Mouse (Mus musculus) lung, postnatal 0 days (tissue): ENCODE data around the gene Dffa. TPM values are rescaled to one million over a fixed set of nuclear protein-coding genes. Genes with fewer than 3 reads are reported as not detected.
"Not testable (repeated sequence)": the region's sequence is repeated elsewhere in the genome, so short reads cannot be mapped to it uniquely, and the experiment has no call there.

Experiments
- ATAC-seq: fragments of 200-750 bp; cut with Nextera tagmentation; 2 replicates; pipeline ENCODE4 v1.8.0; 2017; ENCODE audit warnings: moderate library complexity
- DNase-seq: peaks from one replicate; pipeline ENCODE4 v3.0.0-alpha.2; 2016; ENCODE audit warnings: low spot score
- H3K27ac ChIP-seq: fragments of 300-500 bp; sonication (generic); 2 replicates; pipeline ENCODE4 v1.5.1; 2014; ENCODE audit warnings: antibody characterized with exemption, mild to moderate bottlenecking, low read length, mixed read lengths
- H3K27me3 ChIP-seq: fragments of 300-500 bp; sonication (generic); replicated peaks from 2 replicates; pipeline ENCODE4 v1.6.1; 2014; ENCODE audit warnings: low read length, mixed read lengths; ENCODE audit not compliant: insufficient read depth
- H3K36me3 ChIP-seq: fragments of 300-500 bp; sonication (generic); 2 replicates; pipeline ENCODE4 v1.6.1; 2014; ENCODE audit warnings: low read length, mixed read lengths; ENCODE audit not compliant: insufficient read depth
- H3K4me1 ChIP-seq: fragments of 300-500 bp; sonication (generic); 2 replicates; pipeline ENCODE4 v1.6.1; 2014; ENCODE audit warnings: antibody characterized with exemption, low read depth, low read length, mixed read lengths; ENCODE audit not compliant: insufficient read depth
- H3K4me2 ChIP-seq: fragments of 300-500 bp; sonication (generic); replicated peaks from 2 replicates; pipeline ENCODE4 v1.6.1; 2014; ENCODE audit warnings: low read depth, mild to moderate bottlenecking, low read length, moderate library complexity, mixed read lengths
- H3K4me3 ChIP-seq: fragments of 300-500 bp; sonication (generic); 2 replicates; pipeline ENCODE4 v1.5.1; 2014; ENCODE audit warnings: low read depth, low read length
- H3K9ac ChIP-seq: fragments of 300-500 bp; sonication (generic); replicated peaks from 2 replicates; pipeline ENCODE4 v1.6.1; 2014; ENCODE audit warnings: low read depth, mild to moderate bottlenecking
- H3K9me3 ChIP-seq: fragments of 300-500 bp; sonication (generic); 2 replicates; pipeline ENCODE4 v1.6.1; 2016; ENCODE audit warnings: low read length, mixed read lengths
- CTCF ChIP-seq: IDR thresholded peaks from 2 replicates; pipeline ENCODE4 v1.5.1; 2016; ENCODE audit warnings: antibody characterized with exemption, mild to moderate bottlenecking
- EP300 ChIP-seq: IDR thresholded peaks from 2 replicates; pipeline ENCODE4 v1.6.1; 2016; ENCODE audit warnings: antibody characterized with exemption, mild to moderate bottlenecking, control low read depth
- WGBS: fragments of 180-500 bp; shearing (Covaris S2); extraction: QIAGEN DNeasy Blood & Tissue Kit; methylation state at CpG from one replicate; pipeline ENCODE4 v1.1.7; 2014; 5-methylcytosine and 5-hydroxymethylcytosine counted together
- polyA plus RNA-seq: library from polyadenylated mRNA; unstranded; fragments of >200 nt; fragmentation: Nextera tagmentation; extraction: Ambion mirVana; gene quantifications from 2 replicates; pipeline ENCODE4 v1.2.1, GENCODE M21; 2015

Dffa gene
- polyA plus RNA-seq, 1 experiment from 2014 or later: 21.5 TPM

DNA sequence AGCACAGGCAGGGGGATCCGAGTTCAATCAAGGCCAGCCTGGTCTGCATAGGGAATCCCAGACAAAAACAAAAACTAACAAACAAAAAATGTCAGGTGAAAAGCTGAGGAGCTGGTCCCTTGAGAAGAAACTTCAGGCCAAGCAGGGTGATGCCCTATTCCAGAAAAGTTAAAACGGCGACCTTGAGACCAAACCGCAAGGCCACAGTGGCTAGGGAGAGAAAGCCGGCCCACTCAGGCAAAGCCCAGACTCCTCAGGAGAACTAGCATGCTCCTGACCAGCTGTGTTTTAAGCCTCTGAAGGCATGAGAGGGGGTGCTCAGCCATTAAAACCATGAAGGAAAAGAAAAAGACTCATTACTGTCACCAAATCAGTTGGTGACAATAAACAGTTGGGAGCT is 18.6 kb upstream of the Dffa start:
- no peak overlapping the region for H3K9ac ChIP-seq
- H3K4me2 ChIP-seq: no peak overlapping the region
- 83% methylated on average over 5 of the region's 5 CpGs for WGBS
- ATAC-seq: no peak
- no peak overlapping the region for H3K4me3 ChIP-seq
- no peaks in the 10 kb centered on the region for H3K27me3 ChIP-seq
- H3K36me3 ChIP-seq: no peaks in the 10 kb centered on the region
- H3K27ac ChIP-seq: no peak overlapping the region
- TF ChIP-seq CTCF (no peak), EP300 (no peak)
- peaks cover 4% of the 10 kb centered on the region; the same call in 1 of the 2 replicates for H3K4me1 ChIP-seq
- H3K9me3 ChIP-seq: no peaks in the 10 kb centered on the region
- no peak for DNase-seq

DNA sequence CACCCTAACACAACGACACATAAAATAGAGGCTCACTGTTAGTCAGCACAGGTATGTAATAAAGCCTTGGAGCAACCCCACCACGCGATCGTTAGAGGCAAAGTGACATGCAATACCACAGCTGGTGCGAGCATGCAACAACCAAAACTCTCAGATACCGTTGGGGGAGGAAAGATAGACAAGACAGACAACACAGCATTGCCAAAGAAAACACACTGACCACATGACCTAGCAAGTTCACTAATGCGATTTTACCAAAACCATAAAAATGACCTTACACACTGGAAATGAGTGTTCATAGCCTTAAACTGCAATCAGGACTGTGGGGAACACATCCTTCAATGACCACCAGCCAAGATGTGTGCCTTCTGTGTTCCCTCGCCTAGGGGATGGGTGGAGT is 12.6 kb upstream of the Dffa start:
- DNase-seq (no peak), ATAC-seq (no peak)
- Histone ChIP-seq H3K4me1 (no peaks in the 10 kb centered on the region), H3K9ac (no peak overlapping the region), H3K9me3 (no peaks in the 10 kb centered on the region), H3K36me3 (no peaks in the 10 kb centered on the region), H3K4me3 (no peak overlapping the region), H3K27ac (no peak overlapping the region), H3K4me2 (no peak overlapping the region), H3K27me3 (no peaks in the 10 kb centered on the region)
- WGBS: 89% methylated on average over 8 of the region's 8 CpGs
- TF ChIP-seq EP300 (no peak), CTCF (no peak)

DNA sequence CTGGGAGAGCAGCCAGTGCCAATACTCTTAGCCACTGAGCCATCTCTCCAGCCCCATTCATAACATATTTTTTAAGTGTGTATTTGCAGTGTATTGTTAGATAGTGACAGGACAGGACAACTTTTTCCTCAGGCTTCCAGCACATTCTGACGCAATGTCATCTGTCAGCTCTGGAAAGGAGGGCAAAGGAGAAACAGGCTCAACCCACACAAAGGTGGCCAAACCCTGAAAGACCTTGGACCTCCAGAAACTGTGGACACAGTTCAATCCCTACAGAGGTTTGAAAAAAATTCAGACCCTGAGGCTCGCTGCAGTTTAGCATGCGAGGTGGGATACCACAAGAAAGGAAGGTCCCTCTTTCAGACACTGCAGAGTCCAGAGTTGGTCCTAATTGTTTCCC is 6.0 kb upstream of the Dffa start:
- Histone ChIP-seq H3K9me3 (no peaks in the 10 kb centered on the region), H3K36me3 (no peaks in the 10 kb centered on the region), H3K4me2 (0 out of 2 replicates have a peak overlapping the region, but pooled peaks have one; percentile 80), H3K27ac (no peak overlapping the region), H3K4me3 (no peak overlapping the region), H3K4me1 (peaks cover 13% of the 10 kb centered on the region; the same call in 1 of the 2 replicates), H3K9ac (no peak overlapping the region), H3K27me3 (no peaks in the 10 kb centered on the region)
- DNase-seq (no peak), ATAC-seq (no peak)
- TF ChIP-seq CTCF: no peak
- TF ChIP-seq EP300: no peak
- 76% methylated on average over 3 of the region's 3 CpGs for WGBS

DNA sequence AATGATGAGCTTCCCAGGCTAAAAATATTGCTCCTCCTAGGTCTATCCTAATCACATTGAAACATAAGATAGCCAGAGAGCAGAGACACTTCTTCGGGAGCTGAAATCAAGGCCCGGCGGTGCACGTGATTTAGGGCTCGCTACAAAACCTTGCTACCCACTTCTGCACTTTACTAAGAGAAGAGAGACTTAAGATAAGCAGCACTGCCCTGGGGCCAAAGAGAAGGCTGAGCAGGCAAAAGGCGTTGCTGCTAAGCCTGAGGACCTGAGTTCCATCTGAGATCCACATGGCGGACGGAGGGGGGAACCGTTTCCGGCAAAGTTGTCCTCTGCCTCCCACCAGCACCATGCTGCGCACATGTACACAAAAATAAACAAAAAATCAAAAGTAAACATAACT is 5.4 kb upstream of the Dffa start:
- Histone ChIP-seq H3K4me3 (peak overlapping the region; percentile 96), H3K9ac (peak overlapping the region; percentile 76; the same call in 1 of the 2 replicates), H3K9me3 (no peaks in the 10 kb centered on the region), H3K27ac (no peak overlapping the region), H3K4me2 (peak overlapping the region; percentile 80), H3K36me3 (no peaks in the 10 kb centered on the region), H3K27me3 (no peaks in the 10 kb centered on the region), H3K4me1 (peaks cover 13% of the 10 kb centered on the region; the same call in 1 of the 2 replicates)
- ATAC-seq (no peak), DNase-seq (no peak)
- no peak for TF ChIP-seq EP300
- TF ChIP-seq CTCF: no peak
- 6% methylated on average over 11 of the region's 11 CpGs for WGBS

DNA sequence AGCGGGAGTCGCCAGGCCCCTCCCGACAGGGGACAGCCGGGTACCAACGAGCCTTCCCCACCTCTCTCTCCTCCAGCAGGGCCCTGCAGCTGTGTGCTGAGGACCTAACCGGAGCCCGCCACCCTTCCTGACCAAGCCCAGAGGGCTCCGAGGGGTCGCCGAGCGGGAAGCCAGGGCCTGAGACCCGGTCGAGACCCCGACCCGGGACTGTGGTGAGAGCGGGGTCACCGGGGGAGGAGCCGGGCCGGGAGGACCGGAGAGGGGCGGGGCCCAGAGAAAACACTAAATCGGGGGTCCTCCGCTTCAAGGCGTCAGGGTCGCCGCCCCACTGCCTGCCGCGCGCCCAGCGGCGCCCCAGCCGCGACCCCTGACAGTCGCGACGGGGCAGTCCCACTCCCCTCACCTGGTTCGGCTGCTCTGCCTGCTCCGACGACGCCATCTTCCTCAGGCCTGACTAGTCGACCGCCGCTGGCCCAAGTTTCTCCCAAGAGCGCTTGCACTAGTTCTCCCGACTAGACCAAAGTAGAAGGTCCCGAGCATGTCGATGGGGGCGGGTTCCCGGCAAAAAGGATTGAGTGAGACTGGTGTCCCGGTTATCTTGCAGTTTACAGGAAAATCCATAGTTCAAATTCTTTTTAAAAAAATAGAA is 4.5 kb upstream of the Dffa start, which contains the start of gene Pex14:
TSS of gene Pex14 (minus strand) at position 508 of the 649 bp plus-strand sequence.
- ATAC-seq (peak; percentile 80), DNase-seq (peak; percentile 96)
- Histone ChIP-seq H3K9me3 (no peaks in the 10 kb centered on the region), H3K4me1 (peaks cover 14% of the 10 kb centered on the region; the same call in 1 of the 2 replicates), H3K4me2 (peak within 1 kb of the TSS; percentile 80), H3K27me3 (no peaks in the 10 kb centered on the region), H3K27ac (no peak within 1 kb of the TSS), H3K36me3 (no peaks in the 10 kb centered on the region), H3K9ac (peak within 1 kb of the TSS; percentile 76), H3K4me3 (peak within 1 kb of the TSS; percentile 96)
- TF ChIP-seq CTCF: no peak
- TF ChIP-seq EP300: no peak
- 0% methylated on average over 42 of the region's 50 CpGs for WGBS

DNA sequence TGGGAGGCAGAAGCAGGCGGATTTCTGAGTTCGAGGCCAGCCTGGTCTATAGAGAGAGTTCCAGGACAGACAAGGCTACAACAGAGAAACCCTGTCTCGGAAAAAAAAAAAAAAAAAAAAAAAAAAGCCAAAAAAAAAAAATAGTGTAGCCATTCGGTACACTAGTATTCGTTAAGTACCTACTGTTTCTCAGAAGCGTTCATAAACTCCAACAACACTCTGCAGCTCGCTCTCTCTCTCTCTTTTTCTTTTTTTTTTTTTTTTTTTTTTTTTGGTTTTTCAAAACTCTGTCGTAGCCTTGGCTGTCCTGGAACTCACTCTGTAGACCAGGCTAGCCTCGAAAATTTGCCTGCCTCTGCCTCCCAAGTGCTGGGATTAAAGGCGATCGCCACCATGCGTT is 3.5 kb upstream of the Dffa start:
- not testable (repeated sequence) for H3K27ac ChIP-seq, H3K27me3 ChIP-seq, H3K9ac ChIP-seq, H3K36me3 ChIP-seq, H3K9me3 ChIP-seq, H3K4me2 ChIP-seq, DNase-seq, ATAC-seq, H3K4me3 ChIP-seq
- H3K4me1 ChIP-seq: peaks cover 20% of the 10 kb centered on the region
- WGBS: 86% methylated on average over 12 of the region's 12 CpGs
